Mouse (Mus musculus) spleen, adult 10 weeks (tissue): ENCODE results near the gene Gm8677. TPM values are rescaled to one million over a fixed set of nuclear protein-coding genes. Genes with fewer than 3 reads are reported as not detected.

ENCODE experiments used
- polyA plus RNA-seq: library from polyadenylated mRNA; stranded (reverse); fragments of 350-450 nt; fragmentation: Illumina TruSeq; extraction: RNeasy Lipid Tissue Mini Kit (QIAGEN cat#74804); gene quantifications from one replicate; pipeline ENCODE4 v1.2.3, GENCODE M21; 2015; ENCODE audit warnings: low replicate concordance; ENCODE audit not compliant: insufficient read depth

The Gm8677 gene
- polyA plus RNA-seq: not detected

GRCm38 (mm10) chr7:22534787-22535186 is at the start of gene Gm8677:
Gm8677 (minus strand) TSS chr7:22534887.

GRCm38 (mm10) chr7:22565243-22565642 is 30.6 kb upstream of the Gm8677 start, which contains the start of gene Gm4201:
Gm4201 (minus strand) TSS chr7:22565343.

GRCm38 (mm10) chr7:22522667-22523066 is 12.0 kb downstream of the Gm8677 start, which contains the start of gene Vmn1r152:
Vmn1r152 (plus strand) TSS chr7:22522967.

GRCm38 (mm10) chr7:22499578-22499977 is 35.1 kb downstream of the Gm8677 start, which contains the start of gene Vmn1r151:
Vmn1r151 (minus strand) TSS chr7:22499678.

Other genes starting within 250 kb of the Gm8677 start
- not detected for gene Gm4187, start 205.2 kb downstream of the Gm8677 start, polyA plus RNA-seq
- gene Gm8660, start 163.8 kb downstream of the Gm8677 start, polyA plus RNA-seq: not detected
- not detected for gene Vmn1r148, start 121.3 kb downstream of the Gm8677 start, polyA plus RNA-seq
- not detected for gene Vmn1r149, start 96.7 kb downstream of the Gm8677 start, polyA plus RNA-seq
- not detected for gene Gm10665, start 70.8 kb downstream of the Gm8677 start, polyA plus RNA-seq
- gene Vmn1r151, start 35.2 kb downstream of the Gm8677 start, polyA plus RNA-seq: not detected
- gene Vmn1r152, start 11.9 kb downstream of the Gm8677 start, polyA plus RNA-seq: not detected
- gene Gm4201, start 30.5 kb upstream of the Gm8677 start, polyA plus RNA-seq: not detected
- gene Gm4565, start 53.2 kb upstream of the Gm8677 start, polyA plus RNA-seq: not detected
- not detected for gene Vmn1r155, start 123.1 kb upstream of the Gm8677 start, polyA plus RNA-seq
- gene Gm8693, start 157.4 kb upstream of the Gm8677 start, polyA plus RNA-seq: not detected
- gene Gm4567, start 184.8 kb upstream of the Gm8677 start, polyA plus RNA-seq: not detected
- gene Vmn1r157, start 226.8 kb upstream of the Gm8677 start, polyA plus RNA-seq: not detected